Mouse (Mus musculus) v-Abl transformed pro-B cells (cell line): Measurements from ENCODE around the gene Olfr1200.

Experiments used
- in situ Hi-C, 2 experiments: fragments of 400-800 bp; cut with MboI; formaldehyde crosslinking; loops; one replicate each; pipeline ENCODE4 v1.15.1; 2025; ENCODE audit not compliant: unreplicated experiment in 2 of 2

Gene Olfr1200

DNA sequence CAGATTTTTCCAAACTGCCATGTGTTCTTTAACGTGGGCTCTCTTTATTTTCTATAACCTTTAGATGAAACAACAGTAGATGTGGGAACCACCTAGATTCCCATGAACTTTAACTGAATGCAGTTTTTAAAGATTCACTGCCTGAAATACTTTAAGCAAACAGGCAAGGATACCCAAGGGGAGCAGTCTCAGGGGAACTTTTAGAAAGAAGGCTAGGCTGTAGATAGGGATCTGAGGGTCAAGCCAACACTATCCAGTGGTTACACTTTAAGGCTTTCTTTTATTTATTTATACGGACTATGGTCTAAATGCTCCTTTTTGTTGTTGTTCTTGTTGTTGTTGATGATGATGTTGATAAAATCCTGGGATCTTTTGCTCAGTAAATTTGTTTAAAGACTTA, at the start of gene Olfr1200:
Gene Olfr1200 (minus strand): TSS at position 101 of the 400 bp plus-strand sequence.
- in situ Hi-C loops = no loop called here

GRCm38 (mm10) chr2:88814196-88814595, 43.9 kb upstream of the Olfr1200 start, which contains the start of gene Olfr1202:
TSS of gene Olfr1202 (plus strand) at chr2:88814496.
- in situ Hi-C loops = no loop called here

GRCm38 (mm10) chr2:88792736-88793135, 22.4 kb upstream of the Olfr1200 start, which contains the start of gene Olfr1201:
TSS of gene Olfr1201 (plus strand) at chr2:88793036.
- in situ Hi-C loops = no loop called here

GRCm38 (mm10) chr2:88760369-88760768, 9.9 kb downstream of the Olfr1200 start, which contains the start of gene Olfr1199:
TSS of gene Olfr1199 (minus strand) at chr2:88760469.
- in situ Hi-C loops = no loop called here

- in situ Hi-C loops = no loop called here
Observed at GRCm38 (mm10) chr2:88751270-88751669, 19.0 kb downstream of the Olfr1200 start, which contains the start of gene Olfr1198. TSS of gene Olfr1198 (minus strand) at chr2:88751370.

- in situ Hi-C loops = no loop called here
Observed at GRCm38 (mm10) chr2:88743379-88743778, 26.9 kb downstream of the Olfr1200 start.

GRCm38 (mm10) chr2:88732266-88732665, 38.0 kb downstream of the Olfr1200 start, which contains the start of gene Olfr1197:
TSS of gene Olfr1197 (minus strand) at chr2:88732366.
- in situ Hi-C loops = no loop called here
